9 mouse cellular contexts compared by ENCODE assay signal in genomic region chr15:101230995-101231647, GRCm38 (mm10). TPM values are rescaled to one million over a fixed set of nuclear protein-coding genes. Genes with fewer than 3 reads are reported as not detected.
DNase-seq lines count a peak whose midpoint lies in the region; ATAC-seq and TF ChIP-seq lines count a peak whose summit lies in the region.
"Had no signal": no experiment of that assay in that cellular context is flagged by ENCODE, and none has a peak within 500 bp of the region (broad histone marks: within the 10 kb centered on the region; RNA-seq: fewer than 3 reads in every experiment).

No protein-coding gene starts in this region.

- H3K79me2 ChIP-seq in heart, adult 2 months (replicated peaks; ENCODE audit: control insufficient read depth, insufficient read depth, low read length), result no peaks in the 10 kb centered on the region

- H3K9me3 ChIP-seq in hindbrain, embryonic 10.5 days, result no peaks in the 10 kb centered on the region
- H3K9me3 ChIP-seq in liver, embryonic 12.5 days (replicated peaks), result no peaks in the 10 kb centered on the region
- no peaks in the 10 kb centered on the region for H3K9me3 ChIP-seq in neural tube, embryonic 12.5 days
- H3K9me3 ChIP-seq: limb, embryonic 15.5 days had no signal

- H3K4me2 ChIP-seq in liver, embryonic 12.5 days, result peak overlapping the region; percentile 36
- peak overlapping the region; percentile 50 for H3K4me2 ChIP-seq in neural tube, embryonic 12.5 days (replicated peaks)
- H3K4me2 ChIP-seq: limb, embryonic 15.5 days had no signal

- no peak for ATAC-seq in liver, embryonic 12.5 days
- 0 out of 2 replicates have a peak, but pooled peaks have one; percentile 14 for ATAC-seq in neural tube, embryonic 12.5 days (ENCODE audit: low FRiP score, low read depth)

- no peak for TF ChIP-seq POLR2A in heart, adult 2 months (IDR thresholded peaks at IDR 0.05; ENCODE audit: insufficient read depth, low read depth, low read length)
- TF ChIP-seq POLR2A in bone marrow macrophage, adult 2 months (IDR thresholded peaks at IDR 0.05; ENCODE audit: borderline replicate concordance, low read depth, low read length), result no peak

- TF ChIP-seq EP300 in heart, adult 2 months (IDR thresholded peaks at IDR 0.05; ENCODE audit: insufficient read depth, low read depth, low read length), result no peak

- H3K27ac ChIP-seq in heart, adult 2 months, result no peak overlapping the region
- H3K27ac ChIP-seq in bone marrow macrophage, adult 2 months (ENCODE audit: insufficient read depth, low read depth, low read length), result no peak overlapping the region
- peak overlapping the region; percentile 66; the same call in 1 of the 2 replicates for H3K27ac ChIP-seq in hindbrain, embryonic 10.5 days
- no peak overlapping the region for H3K27ac ChIP-seq in liver, embryonic 12.5 days
- no peak overlapping the region for H3K27ac ChIP-seq in neural tube, embryonic 12.5 days
- H3K27ac ChIP-seq: limb, embryonic 15.5 days had no signal

- peak; percentile 32 to 49 for DNase-seq in heart, adult 2 months
- DNase-seq in heart, postnatal 25 days (ENCODE audit: low spot score), result no peak
- DNase-seq in hindbrain, embryonic 10.5 days (ENCODE audit: low spot score), result no peak
- no peak for DNase-seq in layer of hippocampus, postnatal 10 days (ENCODE audit: low spot score in 2 of 2)
- no peak for DNase-seq in urinary bladder, adult 18-20 months (ENCODE audit: low spot score in 2 of 2)

- H3K4me1 ChIP-seq in heart, adult 2 months (ENCODE audit: control insufficient read depth, insufficient read depth, low read length), result peaks cover 16% of the 10 kb centered on the region
- no peaks in the 10 kb centered on the region for H3K4me1 ChIP-seq in bone marrow macrophage, adult 2 months (ENCODE audit: control insufficient read depth, insufficient read depth, low read length)
- H3K4me1 ChIP-seq in hindbrain, embryonic 10.5 days (replicated peaks), result peaks cover 53% of the 10 kb centered on the region
- 0 out of 2 replicates have a peak, but pooled peaks cover 5% of the 10 kb centered on the region for H3K4me1 ChIP-seq in liver, embryonic 12.5 days
- H3K4me1 ChIP-seq in neural tube, embryonic 12.5 days, result peaks cover 17% of the 10 kb centered on the region

- WGBS in heart, adult 2 months, result 79% methylated on average over 23 of the region's 23 CpGs
- 73% methylated on average over 23 of the region's 23 CpGs for WGBS in hindbrain, embryonic 10.5 days
- WGBS in liver, embryonic 12.5 days (ENCODE audit: insufficient replicate concordance), result 74% methylated on average over 23 of the region's 23 CpGs
- WGBS in neural tube, embryonic 12.5 days, result 78% methylated on average over 23 of the region's 23 CpGs

- no peaks in the 10 kb centered on the region for H3K27me3 ChIP-seq in heart, adult 2 months (ENCODE audit: control insufficient read depth, insufficient read depth, low read length)
- H3K27me3 ChIP-seq in hindbrain, embryonic 10.5 days (ENCODE audit: insufficient read depth, poor library complexity, severe bottlenecking), result peaks cover 47% of the 10 kb centered on the region
- H3K27me3 ChIP-seq in liver, embryonic 12.5 days (replicated peaks), result peaks cover 31% of the 10 kb centered on the region
- peaks cover 15% of the 10 kb centered on the region; the same call in 1 of the 2 replicates for H3K27me3 ChIP-seq in neural tube, embryonic 12.5 days (replicated peaks)
- H3K27me3 ChIP-seq: limb, embryonic 15.5 days had no signal

- H3K36me3 ChIP-seq in heart, adult 2 months (ENCODE audit: control insufficient read depth, insufficient read depth, low read length), result peaks cover 4% of the 10 kb centered on the region; the same call in 1 of the 2 replicates
- peaks cover 41% of the 10 kb centered on the region for H3K36me3 ChIP-seq in hindbrain, embryonic 10.5 days
- H3K36me3 ChIP-seq in liver, embryonic 12.5 days, result peaks cover 10% of the 10 kb centered on the region; the same call in 1 of the 2 replicates
- peaks cover 26% of the 10 kb centered on the region for H3K36me3 ChIP-seq in neural tube, embryonic 12.5 days

- intact Hi-C loops in heart, adult 2 months (cut with DNase I), result no loop called here
- intact Hi-C loops in heart, postnatal 25 days (cut with DNase I), result no loop called here

- no peak overlapping the region for H3K9ac ChIP-seq in heart, adult 2 months (ENCODE audit: low read depth, low read length)
- H3K9ac ChIP-seq in liver, embryonic 12.5 days, result no peak overlapping the region
- H3K9ac ChIP-seq in neural tube, embryonic 12.5 days, result no peak overlapping the region
- H3K9ac ChIP-seq: limb, embryonic 15.5 days had no signal

- peak; percentile 73 for TF ChIP-seq CTCF in heart, adult 2 months (IDR thresholded peaks at IDR 0.05)
- TF ChIP-seq CTCF in bone marrow macrophage, adult 2 months (IDR thresholded peaks at IDR 0.05; ENCODE audit: low read depth, low read length), result 0 out of 2 replicates have a peak, but pooled peaks have one; percentile 17

- H3K4me3 ChIP-seq in heart, adult 2 months, result no peak overlapping the region
- H3K4me3 ChIP-seq in bone marrow macrophage, adult 2 months (ENCODE audit: insufficient read depth, low read length), result no peak overlapping the region
- H3K4me3 ChIP-seq in hindbrain, embryonic 10.5 days, result peak overlapping the region; percentile 39
- H3K4me3 ChIP-seq in liver, embryonic 12.5 days, result no peak overlapping the region
- H3K4me3 ChIP-seq in neural tube, embryonic 12.5 days, result peak overlapping the region; percentile 11; the same call in 1 of the 2 replicates
- H3K4me3 ChIP-seq: limb, embryonic 15.5 days had no signal

RNA-seq across cellular contexts. Expression of gene Grasp, which starts 7.1 kb away (rescaled TPM):
- 10 to 100 TPM; 10.9 to 11.5 TPM for total RNA-seq in heart, adult 2 months (2021)
- polyA plus RNA-seq in heart, adult 2 months (2012; rRNA removed), result 7.4 and 7.6 TPM in 2 replicates
- 10 to 100 TPM in 1 of 2 experiments, 1 to 10 TPM in 1; 9.4 to 12.3 TPM for total RNA-seq in heart, postnatal 25 days (2021)
- polyA plus RNA-seq in bone marrow macrophage, adult 2 months (2012; ENCODE audit: insufficient read depth, insufficient read length, missing spikeins), result 0.40 TPM in 1 of 2 replicates, not detected in the other
- 5.5 and 5.8 TPM in 2 replicates for polyA plus RNA-seq in hindbrain, embryonic 10.5 days (2016; fragmentation: Nextera tagmentation; extraction: Ambion mirVana)
- polyA plus RNA-seq in liver, embryonic 12.5 days (2016; fragmentation: Nextera tagmentation; extraction: Ambion mirVana), result 0.81 and 1.3 TPM in 2 replicates
- polyA plus RNA-seq in neural tube, embryonic 12.5 days (2016; fragmentation: Nextera tagmentation; extraction: Ambion mirVana), result 9.2 and 13.8 TPM in 2 replicates
- total RNA-seq in layer of hippocampus, postnatal 10 days (2021), result 10 to 100 TPM; 33.3 to 35.3 TPM

RNA-seq across cellular contexts. Expression of gene Nr4a1, which starts 22.9 kb away (rescaled TPM):
- 10 to 100 TPM; 12.1 to 45.3 TPM for total RNA-seq in heart, adult 2 months (2021)
- 17.0 and 23.8 TPM in 2 replicates for polyA plus RNA-seq in heart, adult 2 months (2012; rRNA removed)
- total RNA-seq in heart, postnatal 25 days (2021), result 1 to 10 TPM; 5.5 to 6.3 TPM
- polyA plus RNA-seq in bone marrow macrophage, adult 2 months (2012; ENCODE audit: insufficient read depth, insufficient read length, missing spikeins), result 8.8 and 8.9 TPM in 2 replicates
- polyA plus RNA-seq in hindbrain, embryonic 10.5 days (2016; fragmentation: Nextera tagmentation; extraction: Ambion mirVana), result 4.8 and 5.1 TPM in 2 replicates
- polyA plus RNA-seq in liver, embryonic 12.5 days (2016; fragmentation: Nextera tagmentation; extraction: Ambion mirVana), result 0.83 and 1.0 TPM in 2 replicates
- 6.8 and 7.5 TPM in 2 replicates for polyA plus RNA-seq in neural tube, embryonic 12.5 days (2016; fragmentation: Nextera tagmentation; extraction: Ambion mirVana)
- total RNA-seq in layer of hippocampus, postnatal 10 days (2021), result 10 to 100 TPM; 28.4 to 33.9 TPM

RNA-seq across cellular contexts. Expression of gene Atg101, which starts 53.0 kb away (rescaled TPM):
- 10 to 100 TPM; 21.2 to 22.4 TPM for total RNA-seq in heart, adult 2 months (2021)
- 26.4 and 29.3 TPM in 2 replicates for polyA plus RNA-seq in heart, adult 2 months (2012; rRNA removed)
- 10 to 100 TPM; 21.5 to 25.0 TPM for total RNA-seq in heart, postnatal 25 days (2021)
- 36.4 and 39.1 TPM in 2 replicates for polyA plus RNA-seq in bone marrow macrophage, adult 2 months (2012; ENCODE audit: insufficient read depth, insufficient read length, missing spikeins)
- 79.0 and 82.1 TPM in 2 replicates for polyA plus RNA-seq in hindbrain, embryonic 10.5 days (2016; fragmentation: Nextera tagmentation; extraction: Ambion mirVana)
- polyA plus RNA-seq in liver, embryonic 12.5 days (2016; fragmentation: Nextera tagmentation; extraction: Ambion mirVana), result 31.5 and 31.7 TPM in 2 replicates
- 74.0 and 80.4 TPM in 2 replicates for polyA plus RNA-seq in neural tube, embryonic 12.5 days (2016; fragmentation: Nextera tagmentation; extraction: Ambion mirVana)
- 10 to 100 TPM; 41.1 to 43.3 TPM for total RNA-seq in layer of hippocampus, postnatal 10 days (2021)

RNA-seq across cellular contexts. Expression of gene Acvr1b, which starts 57.3 kb away (rescaled TPM):
- total RNA-seq in heart, adult 2 months (2021), result 10 to 100 TPM in 1 of 2 experiments, 1 to 10 TPM in 1; 9.9 to 12.3 TPM
- 15.3 and 19.3 TPM in 2 replicates for polyA plus RNA-seq in heart, adult 2 months (2012; rRNA removed)
- 10 to 100 TPM; 11.7 to 14.5 TPM for total RNA-seq in heart, postnatal 25 days (2021)
- 20.2 and 22.3 TPM in 2 replicates for polyA plus RNA-seq in bone marrow macrophage, adult 2 months (2012; ENCODE audit: insufficient read depth, insufficient read length, missing spikeins)
- 6.3 and 10.9 TPM in 2 replicates for polyA plus RNA-seq in hindbrain, embryonic 10.5 days (2016; fragmentation: Nextera tagmentation; extraction: Ambion mirVana)
- 1.9 and 2.2 TPM in 2 replicates for polyA plus RNA-seq in liver, embryonic 12.5 days (2016; fragmentation: Nextera tagmentation; extraction: Ambion mirVana)
- polyA plus RNA-seq in neural tube, embryonic 12.5 days (2016; fragmentation: Nextera tagmentation; extraction: Ambion mirVana), result 15.9 and 17.6 TPM in 2 replicates
- 10 to 100 TPM; 78.9 to 79.2 TPM for total RNA-seq in layer of hippocampus, postnatal 10 days (2021)

Comparison
In these comparisons a context has a peak if more than half of its experiments do, and no peak if none do; other contexts are left out.
1. DNase-seq: peak in heart, adult 2 months (2 of 2); none in heart, postnatal 25 days (single experiment), hindbrain, embryonic 10.5 days (single experiment), layer of hippocampus, postnatal 10 days (0 of 2) and urinary bladder, adult 18-20 months (0 of 2).
2. H3K4me3 ChIP-seq: peak in hindbrain, embryonic 10.5 days (single experiment) and neural tube, embryonic 12.5 days (single experiment); none in heart, adult 2 months (single experiment), bone marrow macrophage, adult 2 months (single experiment) and liver, embryonic 12.5 days (single experiment).